Mouse (Mus musculus) retina, adult 2 months (tissue): ENCODE data around the gene Hist1h2bg.
A peak's percentile ranks its signal among the peaks of the same experiment; 100 is the strongest.
"Not testable (repeated sequence)": the region's sequence is repeated elsewhere in the genome, so short reads cannot be mapped to it uniquely, and the experiment has no call there.

ENCODE experiments used
- DNase-seq: peaks from one replicate; pipeline ENCODE4 v3.0.0-alpha.2; 2012; ENCODE audit warnings: low read depth, low spot score

The Hist1h2bg gene

GRCm38 (mm10) chr13:23583387-23584068 is 12.3 kb downstream of the Hist1h2bg start:
- no peak for DNase-seq

- DNase-seq: no peak
These were observed 13.1 kb downstream of the Hist1h2bg start for GRCm38 (mm10) chr13:23584331-23584730.

GRCm38 (mm10) chr13:23585029-23585441 is 13.8 kb downstream of the Hist1h2bg start:
- peak; percentile 40 for DNase-seq

- peak; percentile 83 for DNase-seq
These were observed 14.4 kb downstream of the Hist1h2bg start for GRCm38 (mm10) chr13:23585442-23586098.

GRCm38 (mm10) chr13:23586099-23586939 is 15.1 kb downstream of the Hist1h2bg start:
- no peak for DNase-seq

GRCm38 (mm10) chr13:23586940-23587225 is 15.7 kb downstream of the Hist1h2bg start:
- DNase-seq: no peak

- no peak for DNase-seq
These were observed 20.0 kb downstream of the Hist1h2bg start for GRCm38 (mm10) chr13:23591206-23591605.

GRCm38 (mm10) chr13:23591886-23592285 is 20.7 kb downstream of the Hist1h2bg start:
- DNase-seq: not testable (repeated sequence)

GRCm38 (mm10) chr13:23592614-23593013 is 21.4 kb downstream of the Hist1h2bg start:
- DNase-seq: no peak

- no peak for DNase-seq
These were observed 22.0 kb downstream of the Hist1h2bg start for GRCm38 (mm10) chr13:23593051-23593770.

GRCm38 (mm10) chr13:23595185-23595584 is 24.0 kb downstream of the Hist1h2bg start:
- DNase-seq: no peak

- DNase-seq: no peak
These were observed 24.6 kb downstream of the Hist1h2bg start for GRCm38 (mm10) chr13:23595622-23596372.

GRCm38 (mm10) chr13:23597957-23598356 is 26.8 kb downstream of the Hist1h2bg start:
- DNase-seq: peak; percentile 54

- no peak for DNase-seq
These were observed 32.0 kb downstream of the Hist1h2bg start for GRCm38 (mm10) chr13:23603182-23603699.

- DNase-seq: no peak
These were observed 33.3 kb downstream of the Hist1h2bg start for GRCm38 (mm10) chr13:23604452-23604851.

GRCm38 (mm10) chr13:23605052-23605451 is 33.9 kb downstream of the Hist1h2bg start:
- no peak for DNase-seq

GRCm38 (mm10) chr13:23609209-23609608 is 38.0 kb downstream of the Hist1h2bg start:
- DNase-seq: no peak

- DNase-seq: no peak
These were observed 38.6 kb downstream of the Hist1h2bg start for GRCm38 (mm10) chr13:23609844-23610243.

GRCm38 (mm10) chr13:23610393-23610792 is 39.2 kb downstream of the Hist1h2bg start:
- DNase-seq: no peak

GRCm38 (mm10) chr13:23611638-23612037 is 40.4 kb downstream of the Hist1h2bg start:
- no peak for DNase-seq
